Mouse (Mus musculus): ENCODE measurements around the gene Ccnl1.

Gene Ccnl1

DNA sequence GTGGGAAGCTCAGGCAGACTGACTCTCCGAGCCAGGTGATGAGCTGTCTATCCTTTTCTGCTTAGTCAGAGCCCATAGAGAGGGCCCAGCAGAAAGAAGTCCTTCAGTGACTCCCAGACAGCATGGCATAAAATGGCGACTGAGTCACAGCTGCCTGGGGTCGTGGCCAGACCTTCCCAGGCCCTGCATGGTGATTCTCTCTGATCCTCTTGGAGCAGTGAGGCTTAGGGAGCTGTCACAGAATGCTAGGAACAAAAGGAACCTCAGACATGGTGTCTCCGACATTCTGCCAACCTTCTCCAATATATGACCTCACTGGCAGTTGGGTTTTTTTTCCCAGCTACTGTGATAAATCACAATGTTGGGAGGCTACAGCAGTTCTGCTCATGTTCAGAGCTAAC, 30.9 kb downstream of the Ccnl1 start:
- DNase-seq (ENCODE audit: low spot score in 2 of 2): no peak

DNA sequence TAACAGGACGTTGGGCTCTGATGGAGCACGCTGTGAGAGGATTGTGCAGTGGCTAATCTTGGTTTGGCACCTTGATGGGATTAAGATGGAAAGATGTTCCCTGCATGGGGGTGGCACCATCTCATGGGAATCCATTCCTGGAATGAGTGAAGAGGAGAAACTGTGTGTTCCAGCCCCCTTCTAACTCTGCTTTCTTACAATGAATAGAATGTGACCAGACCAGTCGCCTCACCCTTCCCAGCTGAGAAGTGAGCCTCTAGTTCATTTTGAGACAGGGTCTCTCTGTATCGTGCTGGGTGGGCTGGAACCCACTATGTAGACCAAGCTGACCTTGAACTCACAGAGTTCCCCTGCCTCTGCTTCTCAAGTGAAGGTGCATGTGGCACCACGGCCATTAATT, 31.6 kb downstream of the Ccnl1 start:
- no peak for DNase-seq (ENCODE audit: low spot score in 2 of 2)

DNA sequence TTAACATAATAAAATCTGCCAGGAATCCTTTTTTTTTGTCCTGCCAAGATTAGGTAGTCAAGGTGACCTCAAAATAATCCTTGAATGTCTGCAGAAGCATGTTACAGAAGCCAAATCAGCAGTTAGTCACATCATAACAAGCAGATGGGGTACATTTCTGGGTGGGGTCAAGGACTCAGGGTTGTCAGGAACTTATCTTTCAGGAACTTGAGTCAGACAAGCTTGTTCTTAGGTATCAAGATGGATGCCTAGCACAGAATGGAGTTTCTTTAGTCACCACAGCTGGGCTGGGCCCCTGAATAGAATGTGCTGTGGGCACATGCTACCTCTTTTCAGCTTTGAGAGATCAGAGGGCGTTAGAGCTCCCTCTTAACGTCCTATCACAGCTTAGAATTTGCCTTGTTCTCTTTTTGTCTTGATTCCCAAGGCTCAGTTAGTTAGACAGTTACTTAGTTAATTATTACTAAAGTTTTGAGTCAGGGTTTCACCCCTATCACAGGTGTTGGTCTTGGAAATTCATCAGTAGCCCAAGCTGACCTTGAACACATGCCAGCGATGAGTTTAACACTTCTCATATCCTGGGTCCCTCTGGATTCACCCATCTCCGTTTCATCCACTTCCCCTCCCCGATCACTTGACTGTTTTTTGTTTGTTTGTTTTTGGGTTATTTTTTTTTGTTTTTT, 32.9 kb downstream of the Ccnl1 start:
- DNase-seq (ENCODE audit: low spot score in 2 of 2): no peak

DNA sequence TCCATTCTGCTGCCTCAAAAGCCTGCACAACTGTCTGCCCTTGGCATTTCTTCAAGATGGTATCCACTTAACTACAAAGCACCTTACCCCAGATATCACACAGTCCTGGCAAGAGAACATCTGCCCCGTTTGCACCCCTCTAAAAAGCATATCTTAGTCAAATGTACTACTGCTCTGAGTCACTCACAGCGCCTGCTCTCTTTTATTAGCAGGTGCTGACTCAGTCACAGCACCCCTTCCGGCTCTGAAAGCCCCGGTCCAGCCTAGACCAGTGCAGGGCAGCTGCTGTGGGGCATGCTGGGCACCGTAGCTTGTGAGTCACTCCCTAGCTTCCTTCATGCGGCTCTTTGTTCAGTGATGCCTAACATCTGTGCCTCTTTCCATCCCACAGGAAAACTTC, 35.6 kb downstream of the Ccnl1 start:
- DNase-seq (ENCODE audit: low spot score in 2 of 2): no peak

DNA sequence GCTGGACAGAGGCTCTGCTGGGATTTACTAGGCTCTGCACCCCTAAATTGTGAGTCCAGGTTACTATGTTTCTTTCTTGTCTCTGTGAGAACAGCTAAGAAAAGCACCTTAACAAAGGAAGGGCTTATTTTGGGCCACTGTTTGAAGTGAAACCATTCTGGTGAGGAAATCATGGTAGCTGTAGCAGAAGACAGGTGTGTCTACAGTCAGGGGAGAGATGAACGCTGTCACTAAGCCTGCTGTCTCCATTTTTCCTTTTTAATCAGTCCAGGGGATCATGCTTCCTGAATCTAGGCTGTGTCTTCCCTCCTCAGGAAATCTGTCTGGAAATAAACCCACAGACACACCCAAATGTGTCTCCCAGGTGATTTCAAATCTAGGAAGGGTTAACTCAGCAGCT, 36.4 kb downstream of the Ccnl1 start:
- no peak for DNase-seq (ENCODE audit: low spot score in 2 of 2)

DNA sequence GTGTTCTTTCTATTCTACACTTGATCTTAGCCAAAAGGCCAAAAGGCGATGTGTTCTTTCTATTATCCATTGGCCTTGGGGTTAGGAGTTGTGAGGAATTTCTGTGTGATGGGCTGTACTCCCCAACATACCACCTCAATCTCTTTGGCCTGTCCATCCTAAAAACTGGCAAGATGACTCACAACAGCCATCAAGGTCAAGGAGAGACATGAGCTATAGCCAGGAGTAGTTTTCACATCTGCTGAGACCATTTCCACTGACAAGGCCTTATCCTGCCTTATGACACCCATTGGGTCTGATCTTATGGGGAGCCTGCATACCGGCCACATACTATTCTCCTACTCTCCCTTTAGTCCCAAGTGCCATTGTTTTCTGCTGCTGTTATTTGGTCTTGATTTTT, 39.0 kb downstream of the Ccnl1 start:
- no peak for DNase-seq (ENCODE audit: low spot score in 2 of 2)

DNA sequence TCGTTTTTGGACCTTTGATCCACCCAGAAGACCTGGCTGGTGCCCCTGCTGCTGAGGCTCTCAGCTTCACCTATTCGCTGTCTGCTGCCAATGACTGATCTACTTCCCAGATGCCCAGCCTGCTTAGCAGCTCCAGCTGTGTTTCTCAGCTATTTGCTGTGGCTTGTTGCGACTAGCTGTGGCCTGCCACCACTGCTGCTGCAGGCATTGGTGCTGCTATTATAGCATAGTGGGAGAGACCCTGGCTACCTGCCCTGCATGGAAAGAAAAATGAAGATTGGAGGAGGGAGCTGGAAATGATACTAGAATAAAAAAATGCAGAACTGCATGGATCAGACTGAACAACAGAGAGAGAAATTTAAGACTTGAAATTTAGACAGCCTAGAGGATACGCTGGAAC, 45.1 kb downstream of the Ccnl1 start:
- DNase-seq (ENCODE audit: low spot score in 2 of 2): no peak

DNA sequence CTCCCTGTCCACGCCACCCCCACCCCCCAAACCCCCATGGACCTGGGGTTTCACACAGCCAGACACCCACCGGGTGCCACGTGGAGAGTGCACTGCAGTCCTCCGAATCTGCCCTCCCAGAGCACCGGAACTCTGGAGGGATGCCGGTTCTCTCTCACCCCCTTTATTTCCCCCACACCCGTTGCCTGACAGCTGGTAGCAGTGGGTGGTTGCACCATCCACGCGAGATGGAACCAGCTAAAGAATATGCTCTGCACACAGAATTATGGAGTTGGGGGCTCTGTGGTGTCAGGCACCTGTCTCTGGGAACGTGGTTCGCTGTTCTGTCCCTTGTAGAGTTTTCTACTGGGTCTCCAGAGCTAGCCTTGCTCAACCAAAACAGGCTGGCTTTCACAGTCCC, 45.8 kb downstream of the Ccnl1 start:
- DNase-seq (ENCODE audit: low spot score in 2 of 2): no peak

DNA sequence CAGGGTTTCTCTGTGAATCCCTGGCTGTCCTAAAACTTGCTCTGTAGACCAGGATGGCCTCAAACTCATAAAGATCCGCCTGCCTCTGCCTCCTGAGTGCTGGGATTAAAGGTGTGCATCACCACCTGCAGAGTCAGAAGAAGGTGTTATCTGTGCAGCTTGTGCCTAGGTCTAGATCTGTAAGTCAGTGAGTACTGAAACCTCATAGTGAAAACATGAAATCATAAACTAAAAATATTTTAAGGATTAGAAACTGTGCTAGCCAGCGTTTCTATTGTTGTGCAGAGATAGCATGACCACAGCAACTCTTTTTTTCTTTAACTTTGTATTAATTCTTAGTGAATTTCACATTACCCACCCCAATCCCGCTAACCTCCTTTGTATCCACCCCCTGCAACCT, 46.8 kb downstream of the Ccnl1 start:
- DNase-seq (ENCODE audit: low spot score in 2 of 2): no peak

DNA sequence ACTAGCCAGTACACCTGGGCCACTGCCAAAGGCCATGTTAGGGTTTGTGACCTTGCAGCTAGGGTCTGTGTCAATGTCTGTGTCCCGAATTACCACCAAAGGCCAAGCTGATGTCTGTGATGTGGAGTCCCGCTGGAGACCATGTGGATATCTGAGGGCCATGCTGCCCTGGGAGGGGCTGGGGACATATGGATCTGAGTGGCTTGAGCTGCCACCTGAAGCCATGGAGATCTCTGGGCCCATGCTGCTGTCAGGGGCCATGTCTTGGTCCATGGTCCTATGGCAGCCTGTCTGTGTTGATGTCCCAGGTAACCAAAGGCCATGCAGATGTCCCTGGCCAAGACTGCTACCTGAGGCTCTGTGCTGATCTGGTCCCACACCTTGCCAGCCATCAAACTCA, 48.6 kb downstream of the Ccnl1 start:
- no peak for DNase-seq (ENCODE audit: low spot score in 2 of 2)

DNA sequence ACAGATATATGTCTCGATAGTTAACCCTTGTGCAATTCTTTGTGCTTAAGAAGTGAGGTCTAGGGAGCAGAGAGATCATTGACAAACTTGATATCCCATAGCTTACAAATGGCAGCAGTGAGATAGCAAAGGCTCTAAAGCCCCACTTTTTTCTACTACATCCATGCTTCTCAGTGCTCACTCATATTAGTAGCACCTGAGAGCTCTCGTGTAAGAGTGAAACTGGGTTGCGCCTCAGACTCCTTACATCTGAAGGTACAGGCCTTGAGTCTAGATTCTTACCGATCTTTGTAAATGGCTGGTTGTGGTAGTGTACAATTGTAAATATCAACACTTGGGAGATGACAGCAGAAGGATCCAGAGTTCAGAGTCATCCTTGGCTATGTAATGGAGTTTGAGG, 50.5 kb downstream of the Ccnl1 start:
- no peak for DNase-seq (ENCODE audit: low spot score in 2 of 2)

DNA sequence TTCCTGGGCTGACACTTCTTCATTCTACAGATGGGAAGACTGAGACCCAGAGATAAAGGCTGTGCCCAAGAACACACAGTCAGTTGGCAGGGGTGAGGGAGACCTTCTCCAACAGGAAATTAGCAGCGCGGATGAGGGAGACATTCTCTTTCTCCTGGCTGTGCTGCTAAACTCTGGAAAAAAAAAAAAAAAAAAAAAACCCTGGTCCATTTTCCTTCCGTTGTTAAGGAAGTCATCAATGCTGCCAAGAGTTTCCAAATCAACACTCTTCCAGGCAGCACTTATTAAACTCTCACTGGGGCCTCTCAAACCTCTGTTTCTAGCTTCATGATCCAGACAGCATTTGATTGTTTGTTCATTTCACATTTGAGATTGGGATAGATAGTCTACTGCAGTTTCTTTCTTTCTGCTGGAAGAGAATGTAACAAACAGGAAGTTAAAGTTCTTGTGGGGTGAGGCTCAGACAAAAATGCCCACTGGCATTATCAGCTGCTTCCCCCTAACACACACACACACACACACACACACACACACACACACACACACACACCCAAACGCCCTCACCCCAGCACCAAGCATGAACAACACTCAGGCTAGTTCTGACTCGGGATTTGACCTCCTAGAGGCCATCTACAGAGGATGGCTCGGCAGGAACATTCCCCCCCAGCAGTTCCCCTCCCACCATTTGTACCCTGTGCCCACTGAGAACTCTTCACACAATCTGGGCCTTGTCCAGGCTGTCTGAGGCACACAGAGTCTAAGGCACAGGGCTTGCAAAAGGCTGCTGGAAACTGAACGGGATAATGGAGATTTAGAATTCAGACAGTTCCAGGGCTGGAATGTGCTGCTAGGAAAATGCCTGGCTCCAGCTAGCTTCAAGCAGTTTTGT, 52.5 kb downstream of the Ccnl1 start:
- no peak for DNase-seq (ENCODE audit: low spot score in 2 of 2)

DNA sequence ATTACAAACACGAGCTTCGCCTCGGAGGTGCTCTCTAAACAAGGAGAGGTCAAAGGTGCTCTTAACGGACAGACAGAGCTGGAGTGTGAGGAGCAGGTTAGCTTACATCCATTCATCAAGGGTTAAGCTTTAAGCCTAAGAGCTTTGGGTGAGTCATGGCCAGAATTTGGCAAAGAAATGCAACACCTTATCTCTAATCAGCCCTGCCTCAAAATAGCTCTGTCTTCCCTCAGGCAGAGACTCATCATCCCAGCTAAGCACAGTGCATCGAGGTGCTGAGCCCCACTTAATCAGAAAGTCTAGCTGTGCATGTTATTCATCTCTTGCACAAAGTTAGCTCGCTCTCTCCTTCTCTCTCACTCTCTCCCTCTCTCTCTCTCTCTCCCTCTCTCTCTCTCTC, 53.3 kb downstream of the Ccnl1 start:
- DNase-seq (ENCODE audit: low spot score in 2 of 2): no peak

DNA sequence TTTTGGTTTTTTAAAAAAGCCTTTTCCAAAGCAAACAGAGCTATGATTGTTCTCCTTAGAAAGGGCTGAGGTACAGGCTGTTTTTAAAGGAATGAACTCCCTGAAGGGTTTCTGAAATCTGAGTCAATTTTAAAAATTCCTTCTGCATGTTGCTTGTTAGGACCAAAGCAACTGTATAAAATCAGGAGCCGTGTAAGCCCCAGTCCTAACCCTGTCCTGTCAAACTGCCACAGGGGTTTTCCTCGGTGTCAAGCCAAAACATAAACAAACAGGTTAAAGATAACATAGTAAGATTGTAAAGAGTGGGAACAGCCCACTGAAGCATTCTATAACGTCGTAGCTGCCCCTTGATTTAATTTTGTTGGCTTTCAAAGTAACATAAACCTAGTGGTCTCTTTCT, 53.9 kb downstream of the Ccnl1 start:
- no peak for DNase-seq (ENCODE audit: low spot score in 2 of 2)

DNA sequence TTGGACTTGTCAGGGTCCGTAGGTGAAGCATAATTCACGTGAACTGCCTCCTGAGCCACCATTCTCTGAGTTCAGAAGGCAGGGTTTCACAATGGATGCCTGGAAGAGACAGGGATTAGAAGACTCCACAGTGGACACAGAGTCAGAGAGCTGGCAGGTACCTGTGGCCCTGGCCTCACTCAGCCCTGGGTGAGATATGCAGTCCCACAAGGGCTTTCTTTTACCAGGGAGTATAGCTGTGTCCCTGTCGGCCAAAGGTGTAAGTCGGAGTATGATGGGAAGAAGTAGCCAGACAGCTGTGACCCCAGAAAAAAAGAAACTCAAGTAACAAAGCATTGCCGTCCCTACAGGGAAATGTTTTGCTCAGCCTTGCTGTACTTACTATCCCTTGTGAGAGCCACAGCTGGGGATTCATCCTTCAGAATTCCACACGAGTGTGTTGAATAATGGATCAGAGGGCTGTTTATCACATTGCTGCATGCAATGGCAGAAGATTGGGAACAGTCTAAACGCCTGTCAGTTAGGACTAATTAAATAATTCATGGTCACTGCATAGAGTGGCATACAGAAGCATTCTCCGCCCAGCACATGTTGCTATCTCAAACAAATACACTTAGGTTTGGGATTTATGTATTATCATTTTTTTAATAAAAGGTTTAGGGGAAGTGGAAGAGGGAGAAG, 59.3 kb downstream of the Ccnl1 start:
- no peak for DNase-seq (ENCODE audit: low spot score in 2 of 2)

DNA sequence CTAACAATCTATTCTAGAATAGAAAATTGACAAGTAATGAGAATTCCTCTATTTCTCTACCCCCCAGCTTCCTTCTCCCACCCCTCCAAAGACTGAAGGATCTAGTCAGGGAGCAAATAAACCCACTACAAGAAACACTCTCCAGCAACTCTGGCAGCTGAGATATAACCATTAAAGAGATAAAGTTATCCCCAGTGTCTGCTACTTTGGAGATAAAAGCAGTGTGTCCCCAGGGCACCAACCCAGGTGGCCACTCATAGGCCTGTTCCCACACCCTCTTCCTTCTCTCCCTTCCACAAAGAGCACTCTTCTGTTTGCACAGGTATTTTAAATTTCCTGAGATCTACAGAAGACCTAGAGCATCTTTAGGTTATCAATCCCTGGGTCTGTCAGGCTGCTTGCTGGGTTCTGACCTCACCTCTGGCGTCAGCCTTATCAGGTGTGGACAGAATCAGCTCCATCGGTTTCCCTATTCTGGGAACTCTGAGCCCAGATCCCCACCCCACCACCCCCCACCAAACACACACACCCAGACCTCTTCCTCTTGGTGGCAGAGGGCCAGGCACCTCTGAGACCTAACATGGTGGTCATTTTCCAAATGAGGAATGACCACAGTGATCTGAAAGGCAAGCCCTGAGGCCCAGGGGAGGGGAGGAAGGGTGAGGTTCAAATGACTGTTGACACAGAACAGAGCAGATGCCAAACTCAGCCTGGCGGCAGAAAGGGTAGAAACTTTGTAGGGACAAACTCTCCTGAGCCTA, 60.6 kb downstream of the Ccnl1 start:
- no peak for DNase-seq (ENCODE audit: low spot score in 2 of 2)

Data from frontal cortex, postnatal 14 days (tissue).